Mouse (Mus musculus) kidney, adult 9 months (tissue): ENCODE results near the gene Rab11fip5.

ENCODE experiments used
- DNase-seq: peaks from one replicate; pipeline ENCODE4 v3.0.0; 2022

Rab11fip5 gene

DNA sequence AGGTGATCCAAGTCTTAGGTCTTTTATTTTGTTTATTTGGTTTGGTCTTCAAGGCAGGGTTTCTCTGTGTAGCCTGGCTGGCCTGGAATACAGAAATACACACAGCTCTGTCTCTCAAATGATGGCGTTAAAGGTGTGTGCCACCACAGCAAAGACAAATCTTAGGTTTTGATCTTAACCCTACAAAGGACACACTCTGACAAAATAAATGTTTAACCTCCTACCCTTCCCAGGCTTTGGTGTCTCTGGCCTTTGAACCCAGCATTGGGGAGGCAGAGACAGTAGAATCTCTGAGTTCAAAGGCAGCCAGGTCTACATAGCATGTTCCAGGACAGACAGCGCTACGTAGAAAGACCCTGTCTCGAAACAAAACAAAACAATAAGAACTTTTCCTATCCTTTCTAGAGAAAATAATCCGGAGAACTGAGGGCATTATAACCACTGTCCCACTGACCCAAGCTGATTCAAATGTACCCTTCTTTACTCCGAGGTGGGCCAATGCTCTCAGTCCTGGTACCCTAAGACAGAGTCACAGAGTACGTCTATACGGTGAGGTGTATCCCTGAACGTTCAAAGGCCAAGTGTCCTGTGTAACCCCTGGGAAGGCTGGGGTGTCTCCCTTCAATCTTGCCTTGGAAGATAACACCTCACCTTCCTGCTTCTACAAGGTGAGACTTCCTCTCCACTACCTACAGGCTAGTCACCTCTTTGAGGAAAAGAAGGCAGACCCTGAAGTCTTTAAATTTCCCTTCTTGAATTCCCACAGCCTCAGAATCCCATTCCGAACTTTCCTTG lies 1.2 kb downstream of the Rab11fip5 start:
- peak; percentile 66 for DNase-seq

DNA sequence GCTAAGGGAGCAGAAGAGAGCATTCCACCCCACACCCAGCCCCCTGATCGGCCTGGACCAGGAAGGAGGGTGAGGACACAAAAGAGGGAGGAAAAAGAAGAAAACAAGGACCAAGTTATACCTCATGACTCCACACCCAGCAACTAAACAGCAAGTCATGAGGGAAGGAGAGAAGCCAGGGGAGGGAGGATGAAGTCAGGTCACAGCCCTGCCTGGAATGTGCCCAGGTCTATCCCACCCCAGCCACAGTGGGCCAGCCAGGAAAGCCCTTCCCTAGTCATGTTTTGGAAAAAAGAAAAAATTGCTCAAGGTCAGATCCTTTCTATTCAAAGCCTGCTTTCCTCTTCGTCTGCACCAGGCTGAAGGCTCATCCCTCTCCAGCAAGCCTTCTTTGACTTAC lies 1.9 kb downstream of the Rab11fip5 start:
- DNase-seq: peak; percentile 41

DNA sequence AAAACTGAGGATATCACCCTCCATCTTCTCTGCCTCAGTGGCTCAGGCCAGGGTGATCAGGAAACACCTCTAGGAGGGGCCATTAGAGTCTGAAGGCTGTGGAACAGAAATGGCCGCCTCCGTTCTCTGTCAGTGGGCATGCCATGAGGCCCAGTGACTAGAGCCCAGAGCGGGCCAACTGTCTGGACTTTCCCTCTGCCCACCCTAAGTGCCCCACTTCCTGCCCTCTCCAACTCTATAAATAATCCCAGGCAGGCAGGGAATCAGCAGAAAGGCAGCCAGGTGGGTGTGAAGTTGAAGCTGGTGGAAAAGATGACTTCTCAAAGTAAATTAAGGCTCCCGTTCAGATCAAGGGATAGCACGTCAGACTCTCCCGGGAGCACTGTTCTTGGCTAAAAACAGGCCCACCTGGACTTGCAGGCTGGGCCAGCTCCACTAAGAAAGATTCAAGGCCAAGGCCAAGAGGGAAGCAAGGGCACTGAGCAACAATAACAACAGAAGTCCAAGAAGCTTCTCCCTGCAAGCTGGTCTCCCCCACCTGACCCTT lies 2.5 kb downstream of the Rab11fip5 start:
- DNase-seq: no peak

DNA sequence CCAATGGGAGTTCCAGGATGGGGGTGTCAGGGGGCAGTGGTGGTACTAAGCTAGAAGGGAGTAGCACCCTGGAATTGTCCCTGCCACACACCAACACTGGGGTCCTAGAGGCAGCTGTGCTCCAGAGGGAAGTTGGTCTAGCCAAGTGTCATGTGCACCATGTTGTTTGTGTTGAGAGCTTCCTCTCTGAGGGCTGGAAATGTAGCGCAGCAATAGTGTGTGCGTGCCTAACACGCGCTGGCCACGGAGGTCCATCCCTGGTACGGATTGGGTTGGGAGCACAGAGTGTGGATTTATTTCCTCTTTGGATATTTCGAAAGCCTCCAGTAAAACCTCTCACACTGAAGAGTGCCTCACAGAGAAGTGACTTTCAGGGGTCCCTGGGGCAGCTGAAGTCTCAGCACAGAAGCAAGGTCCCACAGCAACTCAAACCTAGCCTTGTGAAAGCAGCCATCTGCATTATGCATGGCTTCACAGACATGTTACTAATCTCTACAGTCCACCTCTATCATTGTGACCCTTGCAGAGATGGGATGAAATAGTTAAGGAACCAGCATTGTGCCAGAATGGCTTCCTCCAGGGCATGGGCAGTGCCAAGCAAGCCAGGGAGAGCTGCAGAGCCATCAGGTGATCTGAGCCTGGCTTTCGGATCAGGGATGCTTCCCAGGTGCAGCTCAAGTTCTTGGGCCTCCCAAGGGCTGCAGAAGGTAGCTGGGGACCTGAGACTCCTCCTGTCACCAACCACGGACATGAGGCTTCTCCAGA lies 3.6 kb downstream of the Rab11fip5 start:
- no peak for DNase-seq

DNA sequence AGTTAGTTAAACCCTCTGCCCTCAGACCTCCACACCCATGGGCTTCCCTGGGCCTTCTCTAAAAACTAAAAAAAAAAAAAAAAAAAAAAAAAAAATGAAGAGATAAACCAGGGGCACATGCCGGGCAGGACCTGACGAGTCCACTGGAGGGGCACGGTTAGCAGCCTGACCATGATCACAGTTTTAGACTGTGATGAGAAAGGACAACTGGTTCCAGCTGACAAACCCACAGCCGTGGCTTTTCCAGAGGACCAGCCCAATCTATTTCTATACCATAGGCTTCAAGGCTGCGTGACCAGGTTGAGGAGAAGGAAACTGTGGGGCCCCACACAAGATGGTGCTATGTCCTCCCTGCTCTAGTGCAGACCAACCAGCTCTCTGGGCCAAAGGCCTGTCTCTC lies 4.4 kb downstream of the Rab11fip5 start:
- peak; percentile 9 for DNase-seq

DNA sequence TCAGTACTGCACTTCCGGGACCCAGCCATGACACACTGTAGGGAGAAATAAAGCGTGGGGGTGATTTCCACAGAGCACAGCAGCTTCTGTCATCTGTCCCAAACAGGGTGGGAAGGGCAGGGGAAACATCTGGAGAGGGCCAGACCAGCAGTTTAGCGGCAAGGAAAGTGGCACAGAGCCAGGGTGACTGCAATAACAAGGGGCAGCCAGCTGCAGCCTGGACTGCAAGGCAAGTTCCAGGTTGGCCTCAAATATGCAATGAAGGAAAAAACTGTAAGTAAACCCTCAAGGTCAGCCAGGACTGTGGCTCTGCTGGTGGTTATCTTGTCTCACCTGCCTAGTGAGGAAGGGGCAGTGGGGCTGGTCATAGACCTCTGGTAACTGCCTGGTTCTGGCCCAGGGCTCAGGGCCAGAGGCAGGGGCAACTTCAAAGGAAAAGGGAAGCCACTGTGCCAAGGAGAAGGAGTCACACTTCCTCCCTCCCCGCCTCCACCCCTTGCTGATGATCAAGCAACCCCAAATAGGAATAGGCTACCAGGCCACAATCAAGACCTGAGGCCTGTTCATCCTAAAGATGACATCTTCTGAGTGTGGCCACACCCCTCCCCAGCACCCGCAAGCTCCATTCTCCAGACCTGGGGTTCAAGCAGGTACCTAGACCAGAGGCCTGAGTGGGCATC lies 5.1 kb downstream of the Rab11fip5 start:
- peak; percentile 76 for DNase-seq

DNA sequence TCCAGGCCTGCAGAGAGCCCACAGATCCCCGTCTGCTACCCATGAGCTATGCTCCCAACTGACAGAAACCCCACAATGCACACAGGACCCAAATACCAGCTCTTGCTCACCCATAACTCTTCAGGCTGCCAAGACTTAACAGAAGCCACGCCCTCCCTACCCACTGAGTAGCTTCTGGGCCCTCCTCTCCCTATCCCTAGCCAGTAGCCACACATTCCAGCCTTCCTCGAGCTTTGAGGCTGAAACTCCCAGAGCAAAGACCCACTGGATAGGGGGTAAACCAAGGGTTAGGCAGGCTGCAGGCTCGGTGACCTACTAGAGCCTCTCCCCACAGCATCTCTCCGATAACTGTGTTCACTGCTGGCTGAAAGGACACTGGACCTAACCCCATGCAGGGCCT lies 5.7 kb downstream of the Rab11fip5 start:
- peak; percentile 69 for DNase-seq

DNA sequence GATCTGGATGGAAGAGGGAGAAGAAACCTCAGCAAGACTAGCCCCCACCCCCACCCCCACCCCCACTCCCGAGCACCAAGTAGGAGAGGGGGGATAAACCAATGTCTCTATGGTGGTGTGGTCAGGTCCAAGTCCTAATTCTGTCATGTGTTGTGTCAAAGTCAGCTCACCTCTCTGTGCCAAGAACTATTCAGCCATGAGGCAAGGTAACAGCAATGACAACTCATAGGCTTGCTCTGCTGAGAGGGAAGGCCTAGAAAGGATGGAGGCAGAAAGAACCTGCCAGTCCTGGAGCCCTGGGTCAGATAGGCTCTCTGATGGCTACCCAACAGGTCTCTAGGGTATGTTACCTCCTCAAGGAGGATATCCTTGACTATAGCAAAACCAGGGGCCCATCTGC lies 6.3 kb downstream of the Rab11fip5 start:
- no peak for DNase-seq

DNA sequence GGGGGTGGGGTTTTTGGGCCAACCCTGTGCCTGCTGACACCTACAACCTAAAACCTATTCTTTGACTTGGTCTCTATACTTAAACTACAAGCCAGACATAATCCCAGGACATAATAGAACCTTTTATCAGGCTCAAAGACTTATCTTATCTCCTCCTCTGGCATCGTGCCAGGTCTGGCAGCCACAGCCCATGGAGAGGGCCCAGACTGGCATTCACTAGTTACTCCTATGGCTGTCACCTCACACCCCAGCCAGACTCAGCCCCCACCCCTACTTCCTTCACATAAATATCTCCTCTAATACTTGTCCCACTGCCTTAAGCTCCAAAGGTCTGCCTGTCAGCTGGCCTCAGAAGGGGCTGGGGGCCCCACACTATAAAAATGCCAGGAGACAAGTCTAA lies 8.0 kb downstream of the Rab11fip5 start:
- no peak for DNase-seq

DNA sequence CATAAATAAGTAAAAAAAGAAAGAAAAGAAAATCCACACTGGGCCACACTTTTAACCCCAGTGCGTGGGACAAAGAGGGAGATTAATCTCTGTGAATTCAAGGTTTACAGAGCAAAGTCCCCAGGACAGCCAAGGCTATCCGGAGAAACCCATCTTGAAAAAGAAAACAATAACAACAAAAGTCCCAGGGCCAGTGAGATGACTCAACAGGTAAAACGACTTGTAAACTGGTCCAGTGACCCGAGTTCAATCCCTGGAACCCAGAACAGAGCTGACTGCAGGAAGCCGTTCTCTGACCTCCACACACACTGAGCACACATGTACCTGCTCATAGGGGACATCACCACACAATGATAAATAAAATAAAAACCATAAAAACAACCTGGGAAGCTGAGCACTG lies 10.0 kb downstream of the Rab11fip5 start:
- no peak for DNase-seq

DNA sequence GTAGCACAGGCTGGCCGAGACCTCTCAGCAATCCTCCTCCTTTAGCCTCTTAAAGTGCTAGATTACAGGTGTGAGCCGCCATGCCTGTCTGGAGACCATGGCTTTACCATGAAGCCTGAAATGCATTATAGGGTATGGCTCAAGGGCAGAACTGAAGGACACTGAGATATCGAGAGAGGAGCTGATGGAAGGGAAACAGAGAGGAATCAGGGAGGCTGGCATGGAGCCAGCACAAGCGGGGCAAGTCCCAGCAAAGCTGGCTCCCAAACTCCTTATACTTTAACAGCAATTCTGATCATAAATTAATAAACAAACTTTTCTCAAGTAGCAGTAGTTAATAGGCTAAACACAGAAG lies 10.6 kb downstream of the Rab11fip5 start:
- no peak for DNase-seq

DNA sequence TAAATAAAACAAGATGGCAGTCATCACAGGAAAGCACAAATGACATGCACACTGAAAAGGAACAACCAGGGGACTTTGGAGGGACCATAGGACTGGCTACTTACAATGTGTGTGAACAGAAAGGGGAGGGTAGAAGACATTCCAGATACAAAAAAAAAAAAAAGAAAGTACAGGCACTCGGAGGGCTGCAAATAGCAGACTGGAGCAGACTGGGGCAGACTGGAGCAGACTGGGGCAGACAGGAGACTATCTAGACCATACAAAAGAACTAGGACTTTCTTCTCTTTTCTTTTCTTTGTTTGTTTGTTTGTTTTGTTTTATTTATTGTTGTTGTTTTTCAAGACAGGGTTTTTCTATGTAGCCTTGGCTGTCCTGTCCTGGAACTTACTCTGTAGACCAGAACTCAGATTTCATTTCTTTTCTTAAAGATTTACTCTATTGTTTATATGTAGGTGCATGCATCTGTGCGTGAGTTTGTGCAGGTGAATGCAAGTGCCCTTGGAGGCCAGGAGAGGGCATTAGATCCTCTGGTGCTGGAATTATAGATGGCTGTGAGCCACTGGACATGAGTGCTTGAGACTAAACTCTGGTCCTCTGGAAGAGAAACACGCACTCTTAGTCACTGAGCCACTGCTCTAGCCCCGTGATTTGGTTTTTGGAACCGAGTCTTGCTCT lies 11.1 kb downstream of the Rab11fip5 start:
- no peak for DNase-seq

DNA sequence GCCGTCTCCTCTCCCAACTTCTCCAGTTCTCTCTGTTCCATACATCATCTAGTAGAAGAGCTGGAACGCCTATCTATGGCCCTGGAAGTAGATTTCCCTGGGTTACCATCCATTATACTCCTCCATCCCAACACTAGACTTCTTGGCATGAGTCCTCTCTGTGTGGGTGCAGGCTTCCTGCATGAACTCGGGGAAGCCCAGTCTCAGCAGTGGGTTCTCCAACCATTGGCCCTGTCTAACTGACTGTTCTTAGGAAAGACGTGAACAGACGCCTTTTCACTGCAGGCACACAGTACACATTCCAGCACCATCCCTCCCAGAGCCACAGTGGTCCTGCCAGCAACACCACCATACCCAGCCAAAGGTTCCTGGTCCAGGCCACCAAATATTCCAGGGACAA lies 11.8 kb downstream of the Rab11fip5 start:
- no peak for DNase-seq

DNA sequence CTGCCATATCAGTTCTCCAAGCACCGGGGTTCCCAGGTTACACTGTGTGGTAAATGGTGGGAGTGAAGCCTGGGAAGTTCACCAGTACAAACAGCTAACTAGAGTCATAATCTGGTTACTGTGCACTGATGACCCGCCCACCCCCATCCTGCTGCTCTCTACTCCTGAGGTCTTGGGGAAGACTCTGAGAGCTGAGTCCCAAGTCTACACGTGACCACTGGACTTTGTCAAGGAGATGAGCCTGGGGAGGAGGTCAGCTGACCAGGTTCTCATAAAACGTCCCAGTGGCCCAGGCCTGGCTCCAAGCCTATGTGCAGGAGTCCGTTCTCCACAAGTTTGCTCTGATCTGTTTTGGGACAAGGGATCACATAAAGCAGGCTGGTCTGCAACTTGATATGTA lies 14.1 kb downstream of the Rab11fip5 start:
- DNase-seq: peak; percentile 96

DNA sequence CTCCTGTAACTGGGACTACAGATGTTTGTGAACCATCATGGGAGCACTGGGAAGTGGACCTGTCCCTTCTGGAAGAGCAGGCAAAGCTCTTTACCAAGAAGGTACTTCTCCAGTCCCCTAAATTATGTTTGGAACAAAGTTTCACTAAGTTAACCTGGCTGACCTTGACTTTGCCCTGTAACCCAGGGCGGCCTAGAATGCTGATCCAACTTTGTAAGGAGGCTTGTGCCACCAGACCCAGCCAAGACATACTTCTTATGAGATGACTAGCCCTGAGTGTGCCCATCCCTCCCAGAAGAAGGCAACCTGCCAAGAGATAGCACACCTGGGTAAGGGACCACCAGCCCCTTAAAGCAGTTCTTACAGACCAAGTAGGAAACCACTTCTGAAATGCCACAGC lies 15.6 kb downstream of the Rab11fip5 start:
- DNase-seq: peak; percentile 76

DNA sequence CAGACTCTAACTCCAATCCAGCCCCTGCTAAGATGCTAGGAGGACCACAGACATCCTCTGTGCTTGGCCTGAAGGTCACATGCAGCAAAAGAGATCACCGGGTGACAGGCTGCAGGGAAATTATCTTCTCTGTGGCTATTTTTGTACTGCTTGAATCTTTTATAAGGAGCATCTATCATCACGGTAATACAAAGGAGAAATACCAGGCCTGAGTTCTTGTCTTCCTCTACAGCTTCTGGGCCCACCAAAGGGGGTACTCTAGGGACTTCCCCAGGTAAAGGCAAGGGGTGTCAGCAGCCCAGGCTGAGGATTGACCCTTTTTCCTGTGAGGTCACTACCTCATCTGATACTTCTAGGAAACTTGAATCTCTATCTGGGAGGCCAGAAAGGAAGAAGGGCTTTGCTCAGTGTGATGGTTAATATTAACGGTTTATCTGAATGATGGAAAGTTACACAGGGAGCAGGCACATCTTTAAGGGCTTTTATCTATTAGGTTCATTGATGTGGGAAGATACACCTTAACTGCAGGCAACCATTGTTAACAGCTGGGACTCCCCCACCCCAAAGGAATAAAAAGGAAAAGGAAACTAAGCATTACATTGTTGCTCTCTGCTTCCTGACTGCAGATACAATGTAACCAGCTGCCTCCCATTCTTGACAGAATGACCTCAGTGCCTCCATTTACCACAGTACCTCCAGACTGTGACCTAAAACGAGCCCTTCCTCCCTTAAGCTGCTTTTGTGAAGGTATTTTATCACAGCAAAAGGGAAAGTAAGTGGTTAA lies 17.6 kb downstream of the Rab11fip5 start:
- no peak for DNase-seq

DNA sequence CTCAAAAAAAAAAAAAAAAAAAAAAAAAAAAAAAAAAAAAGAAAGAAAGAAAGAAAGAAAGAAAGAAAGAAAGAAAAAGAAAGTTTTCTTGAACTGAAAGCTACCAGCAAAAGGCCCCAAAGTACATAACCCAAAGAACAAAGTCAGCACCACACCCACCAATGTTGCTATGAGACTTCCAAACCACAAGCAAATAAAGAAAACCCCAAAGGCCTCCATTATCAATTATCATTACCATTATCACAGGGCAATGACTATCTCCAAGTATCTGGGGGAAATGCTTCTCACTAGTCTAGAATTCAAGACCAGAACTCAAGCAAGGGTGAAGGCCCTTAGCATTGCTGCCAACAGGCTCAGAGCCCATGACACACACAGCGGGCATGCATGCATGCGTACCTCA lies 18.7 kb downstream of the Rab11fip5 start:
- no peak for DNase-seq

DNA sequence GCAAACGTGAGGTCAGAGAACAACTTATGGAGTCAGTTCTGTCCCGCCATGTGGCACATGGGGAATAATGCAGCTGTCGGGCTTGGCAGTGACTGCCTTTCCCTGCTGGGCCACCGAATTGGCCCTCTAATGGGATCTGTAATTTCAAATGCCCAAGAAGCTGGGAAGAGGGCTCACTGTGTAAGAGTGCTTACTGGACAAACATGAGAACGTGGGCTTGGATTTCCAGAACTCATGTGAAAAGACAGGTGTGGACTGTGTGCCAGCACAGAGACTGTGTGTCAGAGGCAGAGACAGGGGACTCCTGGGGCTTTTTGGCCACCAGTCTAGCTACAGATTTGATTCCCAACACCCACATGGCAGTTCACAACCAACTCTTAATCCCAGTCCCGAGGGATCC lies 19.7 kb downstream of the Rab11fip5 start:
- DNase-seq: no peak

DNA sequence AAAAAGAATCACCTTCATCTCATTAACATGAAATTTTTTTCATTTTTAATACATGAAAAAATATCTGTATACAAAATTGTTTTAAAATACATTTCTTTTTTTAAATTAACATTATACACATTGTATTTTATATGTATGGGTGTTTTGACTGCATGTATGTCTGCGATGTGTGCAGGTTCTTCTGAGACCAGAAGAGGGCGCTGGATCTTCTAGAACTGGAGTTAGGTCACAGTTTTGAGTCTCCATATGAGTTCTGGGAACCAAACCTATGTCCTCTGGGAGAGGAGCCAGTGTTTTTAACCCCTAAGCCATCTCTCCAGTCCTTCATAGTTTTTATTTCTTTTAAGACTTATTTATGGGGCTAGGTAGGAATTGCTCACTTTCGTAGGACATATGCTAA lies 20.7 kb downstream of the Rab11fip5 start:
- DNase-seq: no peak

DNA sequence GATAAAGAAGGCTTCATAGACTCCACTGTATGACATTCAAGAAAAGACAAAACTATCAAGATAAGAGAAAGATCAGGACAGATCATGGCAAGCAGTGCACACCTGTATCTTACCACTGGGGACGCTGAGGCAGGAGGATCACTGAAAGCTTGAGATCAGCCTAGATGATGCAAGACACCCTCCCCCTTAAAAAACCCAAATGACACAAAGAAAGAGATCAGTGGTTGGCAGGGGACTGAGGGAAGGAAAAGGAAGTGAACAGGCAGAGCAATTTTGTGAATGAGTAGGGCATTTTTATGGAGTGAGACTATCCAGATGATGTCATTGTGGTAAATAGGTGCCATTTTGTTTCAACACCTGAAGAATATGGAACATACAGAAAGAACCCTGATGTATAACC lies 24.3 kb downstream of the Rab11fip5 start:
- DNase-seq: no peak

DNA sequence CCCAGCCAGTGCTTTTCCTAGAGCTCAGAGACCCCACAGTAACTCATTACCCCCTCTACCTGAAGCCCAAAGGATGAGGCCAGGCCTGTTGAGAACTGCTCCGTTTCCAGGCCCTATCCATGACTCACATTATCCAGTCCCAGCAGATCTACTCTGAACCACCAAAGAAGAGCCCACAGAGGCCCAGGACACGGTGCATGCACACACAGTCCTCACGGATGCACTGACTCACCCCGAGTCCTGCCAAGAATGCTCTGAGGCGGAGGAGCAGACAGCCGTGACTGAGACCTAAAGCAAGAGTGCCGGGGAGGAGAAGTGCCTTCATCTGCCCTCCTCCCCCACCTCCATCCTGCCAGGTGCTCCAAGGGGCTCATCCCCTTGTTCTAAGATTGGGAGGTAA lies 25.2 kb downstream of the Rab11fip5 start:
- DNase-seq: peak; percentile 60

DNA sequence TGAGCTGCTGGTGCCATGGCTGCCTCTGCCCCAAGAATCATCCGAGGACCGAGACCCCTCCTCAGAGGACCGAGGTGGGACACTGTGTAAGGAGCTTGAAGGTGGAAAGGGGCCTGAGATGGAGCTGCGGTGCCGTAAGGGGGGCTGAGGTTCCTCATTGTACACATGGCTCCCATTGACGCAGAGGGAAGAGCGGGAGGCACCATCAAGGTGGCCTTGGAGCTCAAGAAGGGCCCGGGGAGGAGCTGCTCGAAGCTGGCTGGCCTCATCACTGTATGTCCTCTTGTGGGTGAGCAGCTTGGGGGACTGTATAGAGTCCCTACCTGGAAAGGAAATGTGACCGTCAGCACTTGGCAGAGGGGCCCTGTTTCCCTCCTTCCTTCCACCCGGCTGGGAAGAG lies 26.3 kb downstream of the Rab11fip5 start:
- no peak for DNase-seq
